Mouse (Mus musculus) embryonic facial prominence, embryonic 14.5 days (tissue): ENCODE data around the gene Slc12a7. TPM values are rescaled to one million over a fixed set of nuclear protein-coding genes. Genes with fewer than 3 reads are reported as not detected.
A peak's percentile ranks its signal among the peaks of the same experiment; 100 is the strongest.

ENCODE experiments used
- ATAC-seq: fragments of 200-750 bp; cut with Nextera tagmentation; 2 replicates; pipeline ENCODE4 v1.8.0; 2017; ENCODE audit warnings: low read depth, moderate number of reproducible peaks, moderate TSS enrichment
- DNase-seq: peaks from one replicate; pipeline ENCODE4 v3.0.0-alpha.2; 2015; ENCODE audit warnings: low spot score
- H3K27ac ChIP-seq: fragments of 300-500 bp; sonication (generic); replicated peaks from 2 replicates; pipeline ENCODE4 v1.5.1; 2014; ENCODE audit warnings: low read depth, mild to moderate bottlenecking, low read length, moderate library complexity
- H3K27me3 ChIP-seq: fragments of 300-500 bp; sonication (generic); replicated peaks from 2 replicates; pipeline ENCODE4 v1.6.1; 2014; ENCODE audit warnings: low read length; ENCODE audit not compliant: control insufficient read depth, insufficient read depth
- H3K36me3 ChIP-seq: fragments of 300-500 bp; sonication (generic); 2 replicates; pipeline ENCODE4 v1.6.1; 2014; ENCODE audit warnings: low read length, mixed read lengths; ENCODE audit not compliant: control insufficient read depth, insufficient read depth
- H3K4me1 ChIP-seq: fragments of 300-500 bp; sonication (generic); 2 replicates; pipeline ENCODE4 v1.6.1; 2014; ENCODE audit warnings: antibody characterized with exemption, low read length; ENCODE audit not compliant: control insufficient read depth, insufficient read depth
- H3K4me2 ChIP-seq: fragments of 300-500 bp; sonication (generic); 2 replicates; pipeline ENCODE4 v1.6.1; 2014; ENCODE audit warnings: low read depth, mild to moderate bottlenecking, low read length, moderate library complexity, mixed read lengths
- H3K4me3 ChIP-seq: fragments of 300-500 bp; sonication (generic); 2 replicates; pipeline ENCODE4 v1.5.1; 2014; ENCODE audit warnings: low read depth, mild to moderate bottlenecking, low read length
- H3K9ac ChIP-seq: fragments of 300-500 bp; sonication (generic); 2 replicates; pipeline ENCODE4 v1.6.1; 2014; ENCODE audit warnings: low read depth, mild to moderate bottlenecking, low read length, moderate library complexity, mixed read lengths
- H3K9me3 ChIP-seq: fragments of 300-500 bp; sonication (generic); 2 replicates; pipeline ENCODE4 v1.6.1; 2016; ENCODE audit warnings: low read length; ENCODE audit not compliant: control insufficient read depth
- WGBS: fragments of 180-500 bp; shearing (Covaris S2); extraction: QIAGEN DNeasy Blood & Tissue Kit; methylation state at CpG from one replicate; pipeline ENCODE4 v1.1.7; 2014; 5-methylcytosine and 5-hydroxymethylcytosine counted together
- polyA plus RNA-seq: library from polyadenylated mRNA; unstranded; fragments of >200 nt; fragmentation: Nextera tagmentation; extraction: Ambion mirVana; gene quantifications from 2 replicates; pipeline ENCODE4 v1.2.1, GENCODE M21; 2014

Gene Slc12a7
- polyA plus RNA-seq: 16.3 and 19.8 TPM in 2 replicates

GRCm38 (mm10) chr13:73732742-73733700, at the start of gene Slc12a7:
Slc12a7 (plus strand) TSS chr13:73733094.
- Histone ChIP-seq H3K9me3 (no peaks in the 10 kb centered on the region), H3K36me3 (no peaks in the 10 kb centered on the region), H3K9ac (peak within 1 kb of the TSS; percentile 51), H3K4me3 (peak within 1 kb of the TSS; percentile 37), H3K27ac (no peak within 1 kb of the TSS), H3K4me1 (no peaks in the 10 kb centered on the region), H3K27me3 (peaks cover 10% of the 10 kb centered on the region; the same call in 1 of the 2 replicates), H3K4me2 (peak within 1 kb of the TSS; percentile 77)
- peak; percentile 32 for DNase-seq
- peak; percentile 58; the same call in 1 of the 2 replicates for ATAC-seq
- 6% methylated on average over 28 of the region's 48 CpGs for WGBS

GRCm38 (mm10) chr13:73683682-73684081, 49.2 kb upstream of the Slc12a7 start:
- no peaks in the 10 kb centered on the region for H3K4me1 ChIP-seq
- H3K4me3 ChIP-seq: no peak overlapping the region
- no peak overlapping the region for H3K27ac ChIP-seq
- H3K36me3 ChIP-seq: no peaks in the 10 kb centered on the region
- no peak overlapping the region for H3K4me2 ChIP-seq
- 78% methylated on average over 11 of the region's 11 CpGs for WGBS
- H3K9ac ChIP-seq: no peak overlapping the region
- DNase-seq (peak; percentile 2), ATAC-seq (no peak)
- no peaks in the 10 kb centered on the region for H3K9me3 ChIP-seq
- no peaks in the 10 kb centered on the region for H3K27me3 ChIP-seq

- DNase-seq (no peak), ATAC-seq (no peak)
- WGBS: 65% methylated on average over 1 of the region's 1 CpGs
- Histone ChIP-seq H3K4me3 (no peak overlapping the region), H3K27me3 (no peaks in the 10 kb centered on the region), H3K4me1 (no peaks in the 10 kb centered on the region), H3K4me2 (no peak overlapping the region), H3K9ac (no peak overlapping the region), H3K27ac (no peak overlapping the region), H3K9me3 (no peaks in the 10 kb centered on the region), H3K36me3 (no peaks in the 10 kb centered on the region)
Observed at GRCm38 (mm10) chr13:73684412-73684811, 48.5 kb upstream of the Slc12a7 start.

GRCm38 (mm10) chr13:73685502-73685901, 47.4 kb upstream of the Slc12a7 start:
- WGBS: 82% methylated on average over 6 of the region's 6 CpGs
- H3K4me2 ChIP-seq: no peak overlapping the region
- H3K9me3 ChIP-seq: no peaks in the 10 kb centered on the region
- ATAC-seq (no peak), DNase-seq (no peak)
- no peaks in the 10 kb centered on the region for H3K4me1 ChIP-seq
- H3K27me3 ChIP-seq: no peaks in the 10 kb centered on the region
- H3K9ac ChIP-seq: no peak overlapping the region
- H3K27ac ChIP-seq: no peak overlapping the region
- H3K4me3 ChIP-seq: no peak overlapping the region
- H3K36me3 ChIP-seq: no peaks in the 10 kb centered on the region

- Histone ChIP-seq H3K4me3 (no peak overlapping the region), H3K4me2 (no peak overlapping the region), H3K27me3 (no peaks in the 10 kb centered on the region), H3K9me3 (no peaks in the 10 kb centered on the region), H3K9ac (no peak overlapping the region), H3K27ac (no peak overlapping the region), H3K4me1 (no peaks in the 10 kb centered on the region), H3K36me3 (no peaks in the 10 kb centered on the region)
- no peak for ATAC-seq
- DNase-seq: no peak
- 53% methylated on average over 3 of the region's 3 CpGs for WGBS
Observed at GRCm38 (mm10) chr13:73687601-73688000, 45.3 kb upstream of the Slc12a7 start.

GRCm38 (mm10) chr13:73688934-73689333, 44.0 kb upstream of the Slc12a7 start:
- WGBS: 80% methylated on average over 4 of the region's 4 CpGs
- no peak overlapping the region for H3K4me3 ChIP-seq
- no peak overlapping the region for H3K4me2 ChIP-seq
- H3K27me3 ChIP-seq: no peaks in the 10 kb centered on the region
- H3K4me1 ChIP-seq: no peaks in the 10 kb centered on the region
- no peak for ATAC-seq
- DNase-seq: no peak
- no peaks in the 10 kb centered on the region for H3K9me3 ChIP-seq
- no peak overlapping the region for H3K27ac ChIP-seq
- H3K9ac ChIP-seq: no peak overlapping the region
- no peaks in the 10 kb centered on the region for H3K36me3 ChIP-seq

- H3K4me1 ChIP-seq: no peaks in the 10 kb centered on the region
- H3K9me3 ChIP-seq: no peaks in the 10 kb centered on the region
- H3K4me2 ChIP-seq: no peak overlapping the region
- H3K27ac ChIP-seq: no peak overlapping the region
- 32% methylated on average over 7 of the region's 10 CpGs for WGBS
- no peak overlapping the region for H3K9ac ChIP-seq
- H3K4me3 ChIP-seq: no peak overlapping the region
- ATAC-seq (peak; percentile 89), DNase-seq (peak; percentile 60)
- H3K36me3 ChIP-seq: no peaks in the 10 kb centered on the region
- no peaks in the 10 kb centered on the region for H3K27me3 ChIP-seq
Observed at GRCm38 (mm10) chr13:73692249-73692868, 40.5 kb upstream of the Slc12a7 start.

GRCm38 (mm10) chr13:73693333-73693732, 39.6 kb upstream of the Slc12a7 start:
- no peak overlapping the region for H3K9ac ChIP-seq
- no peaks in the 10 kb centered on the region for H3K36me3 ChIP-seq
- no peaks in the 10 kb centered on the region for H3K9me3 ChIP-seq
- no peak overlapping the region for H3K27ac ChIP-seq
- no peaks in the 10 kb centered on the region for H3K27me3 ChIP-seq
- H3K4me3 ChIP-seq: no peak overlapping the region
- no peaks in the 10 kb centered on the region for H3K4me1 ChIP-seq
- WGBS: 73% methylated on average over 2 of the region's 2 CpGs
- no peak for ATAC-seq
- DNase-seq: no peak
- no peak overlapping the region for H3K4me2 ChIP-seq
